Mouse (Mus musculus) adrenal gland, postnatal 14 days (tissue): ENCODE results near the gene Galk2. TPM values are rescaled to one million over a fixed set of nuclear protein-coding genes. Genes with fewer than 3 reads are reported as not detected.
A peak's percentile ranks its signal among the peaks of the same experiment; 100 is the strongest.

Source experiments
- DNase-seq: peaks from one replicate; pipeline ENCODE4 v3.0.0; 2021; ENCODE audit warnings: mixed read lengths
- total RNA-seq: library from RNA; stranded (reverse); gene quantifications from 2 replicates; pipeline ENCODE4 v1.2.3, GENCODE M21; 2021

Gene Galk2
- total RNA-seq, 1 experiment from 2014 or later: 48.4 TPM

GRCm38 (mm10) chr2:125943301-125943700 lies 84.4 kb downstream of the Galk2 start:
- DNase-seq: no peak

- no peak for DNase-seq
Observed at GRCm38 (mm10) chr2:125948195-125948594, 89.3 kb downstream of the Galk2 start.

GRCm38 (mm10) chr2:125968811-125969210 lies 109.9 kb downstream of the Galk2 start:
- DNase-seq: no peak

GRCm38 (mm10) chr2:125973207-125973606 lies 114.3 kb downstream of the Galk2 start:
- DNase-seq: no peak

- DNase-seq: no peak
Observed at GRCm38 (mm10) chr2:125975206-125975605, 116.3 kb downstream of the Galk2 start.

- DNase-seq: peak; percentile 25
Observed at GRCm38 (mm10) chr2:125975808-125976345, 117.0 kb downstream of the Galk2 start.

GRCm38 (mm10) chr2:126002291-126002690 lies 143.4 kb downstream of the Galk2 start:
- DNase-seq: no peak

- peak; percentile 66 for DNase-seq
Observed at GRCm38 (mm10) chr2:126006088-126006487, 147.2 kb downstream of the Galk2 start.

- DNase-seq: no peak
Observed at GRCm38 (mm10) chr2:126006742-126007141, 147.8 kb downstream of the Galk2 start.

- DNase-seq: no peak
Observed at GRCm38 (mm10) chr2:126014989-126015710, 156.2 kb downstream of the Galk2 start.

GRCm38 (mm10) chr2:126015763-126016473 lies 157.0 kb downstream of the Galk2 start:
- no peak for DNase-seq

GRCm38 (mm10) chr2:126031186-126031900 lies 172.4 kb downstream of the Galk2 start:
- no peak for DNase-seq

- DNase-seq: peak; percentile 51
Observed at GRCm38 (mm10) chr2:126033114-126033972, 174.4 kb downstream of the Galk2 start.

Other genes starting within 250 kb of the Galk2 start
- 3.7 and 5.4 TPM in 2 replicates for gene Cep152, start 234.0 kb upstream of the Galk2 start, total RNA-seq
- 111 and 115 TPM in 2 replicates for gene Eid1, start 186.0 kb upstream of the Galk2 start, total RNA-seq
- 3.0 and 3.9 TPM in 2 replicates for gene Shc4, start 135.0 kb upstream of the Galk2 start, total RNA-seq
- gene Secisbp2l, start 76.2 kb upstream of the Galk2 start, total RNA-seq: 52.9 and 56.7 TPM in 2 replicates
- gene Cops2, start within 50 bp of the Galk2 start, total RNA-seq: 128 and 137 TPM in 2 replicates
- gene Fgf7, start 175.5 kb downstream of the Galk2 start, total RNA-seq: 0.19 and 0.78 TPM in 2 replicates